Mouse (Mus musculus) liver, adult 2 months (tissue): ENCODE measurements around the gene Cacng7.

ENCODE experiments used
- CTCF ChIP-seq: fragments of 200-500 bp; IDR thresholded peaks from 2 replicates; pipeline ENCODE4 v1.5.1; 2011; ENCODE audit warnings: low read depth, low read length, control low read depth
- POLR2A ChIP-seq: fragments of 200-500 bp; IDR thresholded peaks from 2 replicates; pipeline ENCODE4 v1.6.1; 2011; ENCODE audit warnings: low read length, control low read depth; ENCODE audit not compliant: insufficient read depth; ENCODE audit errors: extremely low read depth

DNA sequence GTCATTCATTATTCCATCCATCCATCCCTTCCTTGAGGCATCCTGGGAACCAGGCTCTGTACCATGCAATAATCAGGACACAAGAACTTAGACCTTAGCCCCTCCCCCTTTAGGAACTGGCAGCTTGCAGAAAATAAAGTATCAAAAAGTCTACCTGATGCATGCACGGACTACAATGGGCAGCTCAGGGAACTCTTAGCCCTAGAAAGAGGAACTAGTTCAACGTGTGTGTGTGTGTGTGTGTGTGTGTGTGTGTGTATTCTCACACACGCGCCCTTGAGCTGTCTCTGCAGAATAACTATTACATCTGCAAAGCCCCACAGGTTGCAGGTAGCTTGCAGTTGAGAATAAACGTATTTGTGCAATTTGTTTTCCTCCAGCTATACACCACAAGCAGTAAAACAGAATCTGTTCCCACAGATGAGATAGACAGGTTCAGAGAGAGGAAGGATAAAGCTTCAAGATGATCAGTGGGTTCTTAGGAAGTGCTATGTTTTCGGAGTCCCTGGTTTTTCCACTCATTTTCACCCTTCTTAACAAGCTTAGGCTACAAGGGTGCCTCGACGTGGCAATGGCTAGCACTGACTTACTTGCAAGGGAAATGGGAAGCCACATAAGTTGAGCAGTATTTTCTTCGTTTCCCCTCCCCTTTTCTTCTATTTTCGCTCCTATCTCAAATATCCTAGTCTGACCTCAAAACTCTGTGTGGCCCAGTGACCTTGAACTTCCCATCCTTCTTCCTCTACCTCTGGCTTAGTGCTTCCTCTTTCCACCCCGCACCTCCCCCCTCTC is 77.2 kb downstream of the Cacng7 start:
- TF ChIP-seq POLR2A = no peak
- TF ChIP-seq CTCF = no peak
